ENCODE assay signal across 23 mouse cellular contexts in the genomic region with DNA sequence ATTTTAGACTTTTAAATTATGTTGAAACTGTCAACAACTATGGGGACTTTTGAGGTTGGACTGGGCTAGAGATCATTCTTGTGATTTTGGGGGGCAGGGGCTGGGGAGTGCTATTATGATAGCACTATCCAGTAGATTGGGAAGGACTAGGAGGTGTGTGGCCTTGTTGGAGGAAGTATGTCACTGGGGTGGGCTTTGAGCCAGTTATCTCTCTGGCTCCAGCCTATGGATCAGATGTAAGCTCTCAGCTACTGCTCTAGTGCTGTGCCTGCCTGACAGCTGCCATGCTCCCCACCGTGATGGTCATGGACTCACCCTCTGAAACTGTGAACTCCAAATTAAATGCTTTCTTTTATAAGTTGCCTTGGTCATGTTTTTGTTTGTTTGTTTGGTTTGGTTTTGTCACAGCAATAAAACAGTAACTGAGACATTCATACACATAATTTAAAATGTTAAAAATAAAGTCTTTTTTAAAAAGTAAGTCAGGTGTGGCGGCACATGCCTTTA. TPM values are rescaled to one million over a fixed set of nuclear protein-coding genes. Genes with fewer than 3 reads are reported as not detected.
DNase-seq lines count a peak whose midpoint lies in the region; ATAC-seq and TF ChIP-seq lines count a peak whose summit lies in the region.
"Had no signal": no experiment of that assay in that cellular context is flagged by ENCODE, and none has a peak within 500 bp of the region (broad histone marks: within the 10 kb centered on the region; RNA-seq: fewer than 3 reads in every experiment).

No protein-coding gene starts in this region.

- no peaks in the 10 kb centered on the region; the same call in 1 of the 2 replicates for H3K79me2 ChIP-seq in MEL (ENCODE audit: control insufficient read depth, insufficient read depth, low read length, poor library complexity)

- H3K4me3 ChIP-seq in liver, embryonic 15.5 days (replicated peaks) = no peak overlapping the region
- no peak overlapping the region for H3K4me3 ChIP-seq in liver, embryonic 12.5 days
- H3K4me3 ChIP-seq in MEL (ENCODE audit: control insufficient read depth in 1 of 2, insufficient read depth in 1 of 2, low read depth in 2 of 2, low read length in 2 of 2) = no peak overlapping the region
- no peak overlapping the region for H3K4me3 ChIP-seq in intestine, embryonic 15.5 days (replicated peaks)
- H3K4me3 ChIP-seq in small intestine, adult 2 months (ENCODE audit: low read depth, low read length) = no peak overlapping the region
- H3K4me3 ChIP-seq: embryonic facial prominence, embryonic 15.5 days; forebrain, embryonic 15.5 days; heart, embryonic 10.5 days; hindbrain, embryonic 12.5 days had no signal

- H3K9me3 ChIP-seq in liver, embryonic 15.5 days (replicated peaks) = no peaks in the 10 kb centered on the region
- no peaks in the 10 kb centered on the region; the same call in 1 of the 2 replicates for H3K9me3 ChIP-seq in liver, embryonic 12.5 days (replicated peaks)
- no peaks in the 10 kb centered on the region for H3K9me3 ChIP-seq in MEL (replicated peaks; ENCODE audit: insufficient read depth, low read length)
- H3K9me3 ChIP-seq in intestine, embryonic 15.5 days = no peaks in the 10 kb centered on the region
- H3K9me3 ChIP-seq: embryonic facial prominence, embryonic 15.5 days; forebrain, embryonic 15.5 days; heart, embryonic 10.5 days; hindbrain, embryonic 12.5 days had no signal

- DNase-seq in MEL (ENCODE audit: low read depth, low spot score) = peak; percentile 81
- DNase-seq in layer of hippocampus, postnatal 14 days (ENCODE audit: low spot score in 2 of 2) = no peak
- DNase-seq: adrenal gland, adult 8-10 months; cerebellum, adult 2 months; cerebellum, postnatal 10 days; gastrocnemius, postnatal 10 days; heart, adult 18-20 months; heart, postnatal 10 days; heart, postnatal 4 days had no signal

- WGBS in liver, embryonic 15.5 days (ENCODE audit: insufficient replicate concordance) = 55% methylated on average over 2 of the region's 2 CpGs
- 58% methylated on average over 2 of the region's 2 CpGs for WGBS in liver, embryonic 12.5 days (ENCODE audit: insufficient replicate concordance)
- WGBS in intestine, embryonic 15.5 days = 77% methylated on average over 2 of the region's 2 CpGs
- whole genome bisulfite sequencing in small intestine, adult 2 months = 63% methylated on average over 2 of the region's 2 CpGs

- no peak for TF ChIP-seq POLR2A in MEL (IDR thresholded peaks at IDR 0.05; ENCODE audit: control insufficient read depth in 1 of 2, insufficient read depth in 1 of 2, low read depth in 1 of 2, low read length in 2 of 2, poor library complexity in 1 of 2)
- no peak for TF ChIP-seq POLR2A in small intestine, adult 2 months (IDR thresholded peaks at IDR 0.05; ENCODE audit: low read depth, low read length)

- no peak for TF ChIP-seq EP300 in MEL (IDR thresholded peaks at IDR 0.05; ENCODE audit: low read depth in 1 of 2, low read length in 2 of 2)

- H3K27ac ChIP-seq in liver, embryonic 15.5 days (replicated peaks) = 0 out of 2 replicates have a peak overlapping the region, but pooled peaks have one; percentile 19
- no peak overlapping the region for H3K27ac ChIP-seq in liver, embryonic 12.5 days
- no peak overlapping the region for H3K27ac ChIP-seq in MEL (ENCODE audit: control insufficient read depth, low read depth, low read length)
- peak overlapping the region; percentile 65; the same call in 1 of the 2 replicates for H3K27ac ChIP-seq in intestine, embryonic 15.5 days
- peak overlapping the region; percentile 83 for H3K27ac ChIP-seq in small intestine, adult 2 months (ENCODE audit: insufficient read depth, low read depth, low read length)
- H3K27ac ChIP-seq: embryonic facial prominence, embryonic 15.5 days; forebrain, embryonic 15.5 days; heart, embryonic 10.5 days; hindbrain, embryonic 12.5 days had no signal

- peaks cover 11% of the 10 kb centered on the region for H3K4me1 ChIP-seq in liver, embryonic 15.5 days (replicated peaks)
- peaks cover 9% of the 10 kb centered on the region for H3K4me1 ChIP-seq in liver, embryonic 12.5 days
- H3K4me1 ChIP-seq in MEL (ENCODE audit: control insufficient read depth in 1 of 2, insufficient read depth in 2 of 2, low read length in 2 of 2) = peaks cover 9% of the 10 kb centered on the region in 2 experiments; a peak in 3 of 4 replicates
- H3K4me1 ChIP-seq in intestine, embryonic 15.5 days (replicated peaks) = no peaks in the 10 kb centered on the region
- H3K4me1 ChIP-seq in small intestine, adult 2 months (ENCODE audit: control insufficient read depth, insufficient read depth, insufficient read length, low read length) = peaks cover 11% of the 10 kb centered on the region; the same call in 1 of the 2 replicates
- H3K4me1 ChIP-seq: heart, embryonic 10.5 days had no signal

- no peak for TF ChIP-seq CTCF in MEL (IDR thresholded peaks at IDR 0.05 in 2 of 3, conservative IDR thresholded peaks at IDR 0.05 in 1 of 3; ENCODE audit: control insufficient read depth in 1 of 3, insufficient read depth in 1 of 3, low read depth in 2 of 3, low read length in 3 of 3, poor library complexity in 1 of 3, severe bottlenecking in 1 of 3)
- no peak for TF ChIP-seq CTCF in small intestine, adult 2 months (IDR thresholded peaks at IDR 0.05; ENCODE audit: extremely low read depth, insufficient read length, insufficient replicate concordance, low read depth, low read length)

- no peaks in the 10 kb centered on the region for H3K27me3 ChIP-seq in liver, embryonic 15.5 days
- no peaks in the 10 kb centered on the region for H3K27me3 ChIP-seq in liver, embryonic 12.5 days (replicated peaks)
- no peaks in the 10 kb centered on the region for H3K27me3 ChIP-seq in MEL (ENCODE audit: control insufficient read depth in 1 of 2, insufficient read depth in 2 of 2, low read length in 2 of 2)
- no peaks in the 10 kb centered on the region for H3K27me3 ChIP-seq in intestine, embryonic 15.5 days (replicated peaks)
- no peaks in the 10 kb centered on the region for H3K27me3 ChIP-seq in small intestine, adult 2 months (ENCODE audit: control insufficient read depth, insufficient read depth, low read length)
- H3K27me3 ChIP-seq: CH12.LX; embryonic facial prominence, embryonic 15.5 days; forebrain, embryonic 15.5 days; hindbrain, embryonic 12.5 days had no signal

- no peak for TF ChIP-seq RAD21 in MEL (IDR thresholded peaks at IDR 0.05; ENCODE audit: low read depth, low read length)

- no peaks in the 10 kb centered on the region for H3K36me3 ChIP-seq in liver, embryonic 15.5 days (replicated peaks)
- no peaks in the 10 kb centered on the region for H3K36me3 ChIP-seq in liver, embryonic 12.5 days
- H3K36me3 ChIP-seq in MEL (ENCODE audit: control insufficient read depth in 1 of 2, insufficient read depth in 2 of 2, low read length in 2 of 2) = peaks cover 0 to 7% of the 10 kb centered on the region in 2 experiments; a peak in 2 of 4 replicates
- H3K36me3 ChIP-seq in intestine, embryonic 15.5 days = no peaks in the 10 kb centered on the region
- no peaks in the 10 kb centered on the region for H3K36me3 ChIP-seq in small intestine, adult 2 months (ENCODE audit: control insufficient read depth, insufficient read depth, low read length)
- H3K36me3 ChIP-seq: embryonic facial prominence, embryonic 15.5 days; forebrain, embryonic 15.5 days; hindbrain, embryonic 12.5 days had no signal

- no peak overlapping the region for H3K4me2 ChIP-seq in liver, embryonic 15.5 days
- H3K4me2 ChIP-seq in liver, embryonic 12.5 days = no peak overlapping the region
- H3K4me2 ChIP-seq in intestine, embryonic 15.5 days (replicated peaks) = no peak overlapping the region
- H3K4me2 ChIP-seq: embryonic facial prominence, embryonic 15.5 days; forebrain, embryonic 15.5 days; hindbrain, embryonic 12.5 days had no signal

- no peak overlapping the region for H3K9ac ChIP-seq in liver, embryonic 15.5 days
- H3K9ac ChIP-seq in liver, embryonic 12.5 days = no peak overlapping the region
- no peak overlapping the region for H3K9ac ChIP-seq in MEL (ENCODE audit: control insufficient read depth, low read depth, low read length, poor library complexity, severe bottlenecking)
- no peak overlapping the region for H3K9ac ChIP-seq in intestine, embryonic 15.5 days
- H3K9ac ChIP-seq: embryonic facial prominence, embryonic 15.5 days; forebrain, embryonic 15.5 days; hindbrain, embryonic 12.5 days had no signal

- no peak for ATAC-seq in liver, embryonic 15.5 days (ENCODE audit: insufficient read depth)
- ATAC-seq in liver, embryonic 12.5 days = no peak
- no peak for ATAC-seq in intestine, embryonic 15.5 days
- ATAC-seq: forebrain, embryonic 15.5 days had no signal

RNA-seq across cellular contexts. Expression of a gene that starts 5.1 kb away (rescaled TPM):
- polyA plus RNA-seq in liver, embryonic 15.5 days (2015; fragmentation: Nextera tagmentation; extraction: Ambion mirVana) = 4.7 and 4.8 TPM in 2 replicates
- polyA plus RNA-seq in liver, embryonic 12.5 days (2016; fragmentation: Nextera tagmentation; extraction: Ambion mirVana) = 4.4 and 4.6 TPM in 2 replicates
- total RNA-seq in MEL (2012; rRNA removed) = 7.0 and 13.5 TPM in 2 replicates
- 10 to 100 TPM in 1 of 2 experiments, not detected in 1; 17.3 TPM for polyA plus RNA-seq in MEL (2012; ENCODE audit: insufficient read depth in 1 of 2, insufficient read length in 2 of 2, low read depth in 1 of 2, low replicate concordance in 2 of 2, missing spikeins in 1 of 2)
- polyA plus RNA-seq in intestine, embryonic 15.5 days (2015; fragmentation: Nextera tagmentation; extraction: Ambion mirVana) = 18.6 and 19.0 TPM in 2 replicates
- 183 and 395 TPM in 2 replicates for polyA plus RNA-seq in small intestine, adult 2 months (2012; rRNA removed)
- 10 to 100 TPM; 13.7 to 17.9 TPM for total RNA-seq in layer of hippocampus, postnatal 14 days (2021)

RNA-seq across cellular contexts. Expression of a gene that starts 11.3 kb away (rescaled TPM):
- polyA plus RNA-seq in liver, embryonic 15.5 days (2015; fragmentation: Nextera tagmentation; extraction: Ambion mirVana) = 1,053 and 1,106 TPM in 2 replicates
- polyA plus RNA-seq in liver, embryonic 12.5 days (2016; fragmentation: Nextera tagmentation; extraction: Ambion mirVana) = 1,333 and 1,388 TPM in 2 replicates
- 1,577 and 1,672 TPM in 2 replicates for total RNA-seq in MEL (2012; rRNA removed)
- 1,000 to 10,000 TPM in 1 of 2 experiments, not detected in 1; 1,861 TPM for polyA plus RNA-seq in MEL (2012; ENCODE audit: insufficient read depth in 1 of 2, insufficient read length in 2 of 2, low read depth in 1 of 2, low replicate concordance in 2 of 2, missing spikeins in 1 of 2)
- 1,296 and 1,330 TPM in 2 replicates for polyA plus RNA-seq in intestine, embryonic 15.5 days (2015; fragmentation: Nextera tagmentation; extraction: Ambion mirVana)
- polyA plus RNA-seq in small intestine, adult 2 months (2012; rRNA removed) = 455 and 523 TPM in 2 replicates
- total RNA-seq in layer of hippocampus, postnatal 14 days (2021) = 100 to 1,000 TPM; 661 to 671 TPM

RNA-seq across cellular contexts. Expression of a gene that starts 24.7 kb away (rescaled TPM):
- polyA plus RNA-seq in liver, embryonic 15.5 days (2015; fragmentation: Nextera tagmentation; extraction: Ambion mirVana) = 0.08 and 0.12 TPM in 2 replicates
- polyA plus RNA-seq in liver, embryonic 12.5 days (2016; fragmentation: Nextera tagmentation; extraction: Ambion mirVana) = 0.25 and 0.32 TPM in 2 replicates
- 0.12 TPM in 1 of 2 replicates, not detected in the other for total RNA-seq in MEL (2012; rRNA removed)
- not detected for polyA plus RNA-seq in MEL (2012; ENCODE audit: insufficient read depth in 1 of 2, insufficient read length in 2 of 2, low read depth in 1 of 2, low replicate concordance in 2 of 2, missing spikeins in 1 of 2)
- 0.96 and 1.1 TPM in 2 replicates for polyA plus RNA-seq in intestine, embryonic 15.5 days (2015; fragmentation: Nextera tagmentation; extraction: Ambion mirVana)
- 0.33 and 0.55 TPM in 2 replicates for polyA plus RNA-seq in small intestine, adult 2 months (2012; rRNA removed)
- total RNA-seq in layer of hippocampus, postnatal 14 days (2021) = under 1 TPM; 0.31 to 0.35 TPM
- total RNA-seq: CH12.LX had no signal

RNA-seq across cellular contexts. Expression of a gene that starts 28.7 kb away (rescaled TPM):
- 2.9 and 3.0 TPM in 2 replicates for polyA plus RNA-seq in liver, embryonic 15.5 days (2015; fragmentation: Nextera tagmentation; extraction: Ambion mirVana)
- polyA plus RNA-seq in liver, embryonic 12.5 days (2016; fragmentation: Nextera tagmentation; extraction: Ambion mirVana) = 4.9 TPM in 2 replicates
- 9.4 and 10.1 TPM in 2 replicates for total RNA-seq in MEL (2012; rRNA removed)
- 10 to 100 TPM in 1 of 2 experiments, not detected in 1; 16.6 TPM for polyA plus RNA-seq in MEL (2012; ENCODE audit: insufficient read depth in 1 of 2, insufficient read length in 2 of 2, low read depth in 1 of 2, low replicate concordance in 2 of 2, missing spikeins in 1 of 2)
- 10.8 and 12.5 TPM in 2 replicates for polyA plus RNA-seq in intestine, embryonic 15.5 days (2015; fragmentation: Nextera tagmentation; extraction: Ambion mirVana)
- 5.3 and 24.1 TPM in 2 replicates for polyA plus RNA-seq in small intestine, adult 2 months (2012; rRNA removed)
- total RNA-seq in layer of hippocampus, postnatal 14 days (2021) = 1 to 10 TPM; 8.1 to 9.3 TPM

RNA-seq across cellular contexts. Expression of a gene that starts 30.3 kb away (rescaled TPM):
- not detected in 2 replicates for polyA plus RNA-seq in liver, embryonic 15.5 days (2015; fragmentation: Nextera tagmentation; extraction: Ambion mirVana)
- not detected in 2 replicates for polyA plus RNA-seq in liver, embryonic 12.5 days (2016; fragmentation: Nextera tagmentation; extraction: Ambion mirVana)
- not detected in 2 replicates for total RNA-seq in MEL (2012; rRNA removed)
- polyA plus RNA-seq in MEL (2012; ENCODE audit: insufficient read depth in 1 of 2, insufficient read length in 2 of 2, low read depth in 1 of 2, low replicate concordance in 2 of 2, missing spikeins in 1 of 2) = not detected
- not detected in 2 replicates for polyA plus RNA-seq in intestine, embryonic 15.5 days (2015; fragmentation: Nextera tagmentation; extraction: Ambion mirVana)
- polyA plus RNA-seq in small intestine, adult 2 months (2012; rRNA removed) = 1.2 and 23.9 TPM in 2 replicates
- not detected for total RNA-seq in layer of hippocampus, postnatal 14 days (2021)
- total RNA-seq: adrenal gland, adult 8-10 months; adrenal gland, postnatal 36 days; gastrocnemius, postnatal 10 days; gastrocnemius, postnatal 4 days; heart, adult 18-20 months; heart, postnatal 10 days; heart, postnatal 4 days had no signal
- polyA plus RNA-seq: embryonic facial prominence, embryonic 11.5 days; embryonic facial prominence, embryonic 15.5 days; forebrain, embryonic 11.5 days; forebrain, embryonic 15.5 days; heart, embryonic 10.5 days; heart, embryonic 14.5 days; hindbrain, embryonic 12.5 days had no signal

Comparison
In these comparisons a context has a peak if more than half of its experiments do, and no peak if none do; other contexts are left out.
1. H3K27ac ChIP-seq: peak in liver, embryonic 15.5 days (single experiment), intestine, embryonic 15.5 days (single experiment) and small intestine, adult 2 months (single experiment); none in liver, embryonic 12.5 days (single experiment) and MEL (single experiment).